ENCODE assay signal across 15 mouse cellular contexts in the genomic region with DNA sequence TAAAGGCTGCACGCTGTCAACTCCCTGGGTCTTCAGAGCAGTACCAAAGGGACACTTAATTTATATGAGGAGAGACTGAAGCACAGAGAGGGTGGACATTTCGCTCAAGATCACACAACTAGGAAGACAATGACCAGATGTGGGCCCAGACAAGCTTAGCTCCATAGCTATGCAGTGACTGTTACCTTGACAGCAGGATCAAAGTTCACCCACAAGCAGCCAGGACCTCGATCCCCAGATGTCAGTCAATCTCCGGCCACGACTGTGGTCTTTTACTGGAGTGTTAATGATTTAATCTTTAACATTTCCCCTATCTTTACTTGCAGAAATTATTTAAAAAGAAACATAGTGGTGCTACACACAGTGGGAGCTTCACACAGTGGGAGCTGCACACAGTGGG. TPM values are rescaled to one million over a fixed set of nuclear protein-coding genes. Genes with fewer than 3 reads are reported as not detected.
DNase-seq lines count a peak whose midpoint lies in the region; ATAC-seq and TF ChIP-seq lines count a peak whose summit lies in the region.
"Had no signal": no experiment of that assay in that cellular context is flagged by ENCODE, and none has a peak within 500 bp of the region (broad histone marks: within the 10 kb centered on the region; RNA-seq: fewer than 3 reads in every experiment).

No protein-coding gene starts in this region.

- no peak for TF ChIP-seq POLR2A in limb, embryonic 14.5 days (IDR thresholded peaks at IDR 0.05; ENCODE audit: borderline replicate concordance, extremely low read depth, insufficient read depth, insufficient read length)

- no peaks in the 10 kb centered on the region for H3K27me3 ChIP-seq in stomach, embryonic 15.5 days (replicated peaks)
- no peaks in the 10 kb centered on the region for H3K27me3 ChIP-seq in stomach, postnatal 0 days (ENCODE audit: control insufficient read depth, insufficient read depth, low read length)
- no peaks in the 10 kb centered on the region for H3K27me3 ChIP-seq in limb, embryonic 14.5 days (ENCODE audit: control insufficient read depth, insufficient read depth, low read length)

- H3K4me2 ChIP-seq in stomach, embryonic 15.5 days = 0 out of 2 replicates have a peak overlapping the region, but pooled peaks have one; percentile 2
- H3K4me2 ChIP-seq in stomach, postnatal 0 days (replicated peaks; ENCODE audit: low read depth) = no peak overlapping the region
- H3K4me2 ChIP-seq in limb, embryonic 14.5 days (replicated peaks; ENCODE audit: low read depth, low read length, severe bottlenecking) = 0 out of 2 replicates have a peak overlapping the region, but pooled peaks have one; percentile 4

- H3K27ac ChIP-seq in stomach, embryonic 15.5 days = peak overlapping the region; percentile 46; the same call in 1 of the 2 replicates
- H3K27ac ChIP-seq in stomach, postnatal 0 days (replicated peaks) = no peak overlapping the region
- H3K27ac ChIP-seq in limb, embryonic 14.5 days (replicated peaks; ENCODE audit: low read depth, low read length) = no peak overlapping the region

- TF ChIP-seq CTCF in stomach, postnatal 0 days (IDR thresholded peaks at IDR 0.05; ENCODE audit: low read depth) = no peak

- H3K9ac ChIP-seq in stomach, embryonic 15.5 days = no peak overlapping the region
- H3K9ac ChIP-seq in stomach, postnatal 0 days (ENCODE audit: low read length) = no peak overlapping the region
- H3K9ac ChIP-seq in limb, embryonic 14.5 days (ENCODE audit: low read depth, low read length, severe bottlenecking) = no peak overlapping the region

- peaks cover 36% of the 10 kb centered on the region for H3K4me1 ChIP-seq in stomach, embryonic 15.5 days
- peaks cover 20% of the 10 kb centered on the region for H3K4me1 ChIP-seq in stomach, postnatal 0 days (replicated peaks; ENCODE audit: control insufficient read depth, insufficient read depth)
- peaks cover 68% of the 10 kb centered on the region for H3K4me1 ChIP-seq in limb, embryonic 14.5 days (ENCODE audit: control insufficient read depth, insufficient read depth, low read length)

- ATAC-seq in stomach, embryonic 15.5 days (ENCODE audit: insufficient read depth, low FRiP score, low read depth) = no peak
- ATAC-seq in stomach, postnatal 0 days (ENCODE audit: low FRiP score, low TSS enrichment) = no peak
- ATAC-seq in limb, embryonic 14.5 days (ENCODE audit: low FRiP score, low read depth) = no peak

- 42% methylated on average over 5 of the region's 5 CpGs for WGBS in stomach, embryonic 15.5 days
- 53% methylated on average over 5 of the region's 5 CpGs for WGBS in stomach, postnatal 0 days
- WGBS in limb, embryonic 14.5 days = 20% methylated on average over 5 of the region's 5 CpGs

- no peaks in the 10 kb centered on the region for H3K36me3 ChIP-seq in stomach, embryonic 15.5 days
- H3K36me3 ChIP-seq in stomach, postnatal 0 days (ENCODE audit: control insufficient read depth, insufficient read depth, low read length) = no peaks in the 10 kb centered on the region
- no peaks in the 10 kb centered on the region for H3K36me3 ChIP-seq in limb, embryonic 14.5 days (ENCODE audit: control insufficient read depth, insufficient read depth, low read length)

- no peaks in the 10 kb centered on the region for H3K9me3 ChIP-seq in stomach, embryonic 15.5 days
- H3K9me3 ChIP-seq in stomach, postnatal 0 days (ENCODE audit: control insufficient read depth, low read length) = no peaks in the 10 kb centered on the region
- no peaks in the 10 kb centered on the region for H3K9me3 ChIP-seq in limb, embryonic 14.5 days (ENCODE audit: control insufficient read depth, low read length)

- H3K4me3 ChIP-seq in stomach, embryonic 15.5 days (replicated peaks) = no peak overlapping the region
- H3K4me3 ChIP-seq in stomach, postnatal 0 days (ENCODE audit: low read depth, low read length) = no peak overlapping the region
- H3K4me3 ChIP-seq in limb, embryonic 14.5 days (replicated peaks; ENCODE audit: low read length) = no peak overlapping the region
- H3K4me3 ChIP-seq: erythroblast, embryonic 14.5 days had no signal

- DNase-seq in embryo, embryonic 11 days = peak; percentile 22
- no peak for DNase-seq in embryo, embryonic 10.5 days (ENCODE audit: low spot score)
- DNase-seq in stomach, postnatal 0 days (ENCODE audit: low spot score) = no peak
- no peak for DNase-seq in limb, embryonic 14.5 days (ENCODE audit: low spot score)
- DNase-seq in spleen, postnatal 4 days (ENCODE audit: low spot score in 2 of 2) = no peak
- no peak for DNase-seq in adrenal gland, postnatal 25 days
- DNase-seq in left cerebral cortex, adult 18-20 months (ENCODE audit: low spot score in 2 of 2) = no peak
- DNase-seq: adrenal gland, adult 8-10 months; cerebellum, adult 11-12 months; gastrocnemius, postnatal 10 days; left cerebral cortex, postnatal 4 days; thymus, adult 18-20 months had no signal

- no peak for TF ChIP-seq EP300 in stomach, postnatal 0 days (optimal IDR thresholded peaks at IDR 0.05)

RNA-seq across cellular contexts. Expression of gene Nfatc2, which starts 49.1 kb away (rescaled TPM):
- 3.6 and 3.9 TPM in 2 replicates for polyA plus RNA-seq in stomach, embryonic 15.5 days (2015; fragmentation: Nextera tagmentation; extraction: Ambion mirVana)
- polyA plus RNA-seq in stomach, postnatal 0 days (2015; fragmentation: Nextera tagmentation; extraction: Ambion mirVana) = 2.0 and 2.2 TPM in 2 replicates
- 9.4 and 11.4 TPM in 2 replicates for polyA plus RNA-seq in limb, embryonic 14.5 days (2012; rRNA removed)
- polyA plus RNA-seq in limb, embryonic 14.5 days (2014; fragmentation: Nextera tagmentation; extraction: Ambion mirVana) = 8.8 and 9.0 TPM in 2 replicates
- 4.1 and 4.6 TPM in 2 replicates for total RNA-seq in adrenal gland, postnatal 25 days (2021)
- total RNA-seq in left cerebral cortex, adult 18-20 months (2021) = 10 to 100 TPM in 1 of 2 experiments, 1 to 10 TPM in 1; 9.3 to 11.7 TPM
- total RNA-seq: MEL had no signal
- polyA plus RNA-seq: erythroblast, embryonic 14.5 days had no signal
